Mouse (Mus musculus) lung, adult 2 months (tissue): Measurements from ENCODE around the gene Npdc1. TPM values are rescaled to one million over a fixed set of nuclear protein-coding genes. Genes with fewer than 3 reads are reported as not detected.
A peak's percentile ranks its signal among the peaks of the same experiment; 100 is the strongest.

Experiments used
- DNase-seq: peaks from one replicate; pipeline ENCODE4 v3.0.0; 2022
- H3K4me1 ChIP-seq: fragments of 200-500 bp; 2 replicates; pipeline ENCODE4 v1.6.1; 2011; ENCODE audit warnings: low read length; ENCODE audit not compliant: control insufficient read depth, insufficient read depth
- H3K4me3 ChIP-seq: fragments of 200-500 bp; replicated peaks from 2 replicates; pipeline ENCODE3; 2011; ENCODE audit warnings: low read depth, mild to moderate bottlenecking, control low read depth, low read length; ENCODE audit errors: extremely low read depth
- CTCF ChIP-seq: fragments of 200-500 bp; IDR thresholded peaks from 2 replicates; pipeline ENCODE4 v1.5.1; 2011; ENCODE audit warnings: mild to moderate bottlenecking, low read length, control low read depth; ENCODE audit not compliant: insufficient read depth
- POLR2A ChIP-seq: fragments of 200-500 bp; IDR thresholded peaks from 2 replicates; pipeline ENCODE4 v1.6.1; 2011; ENCODE audit warnings: low read depth, mild to moderate bottlenecking, control low read depth, low read length, borderline replicate concordance; ENCODE audit errors: extremely low read depth
- WGBS: fragments of 180-500 bp; shearing (Covaris S2); methylation state at CpG from one replicate; pipeline ENCODE4 v1.1.7; 2018; 5-methylcytosine and 5-hydroxymethylcytosine counted together
- polyA plus RNA-seq: library from polyadenylated mRNA; depleted of rRNA; stranded (reverse); fragments of >200 nt; gene quantifications from 2 replicates; pipeline ENCODE4 v1.2.3, GENCODE M21; 2012

Npdc1 gene
- polyA plus RNA-seq, 1 experiment, result 166 TPM

DNA sequence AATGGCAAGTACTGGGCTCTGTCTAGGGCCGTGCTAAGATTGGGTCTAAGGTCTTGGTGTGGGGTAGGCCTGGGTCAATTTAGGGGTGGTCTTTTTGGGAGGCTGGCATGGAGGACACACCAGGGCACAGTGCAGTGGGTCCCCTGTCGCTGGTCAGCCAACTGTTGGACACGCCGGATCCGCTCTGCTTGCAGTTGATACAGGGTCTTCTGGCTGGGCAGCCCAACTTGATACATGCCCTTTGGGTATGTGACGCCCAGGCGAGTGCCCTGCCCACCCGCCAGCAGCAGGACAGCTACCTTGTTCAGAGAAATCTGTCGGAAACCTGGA, 34.4 kb upstream of the Npdc1 start:
- WGBS, result 37% methylated on average over 9 of the region's 9 CpGs
- Histone ChIP-seq H3K4me3 (peak overlapping the region; percentile 69), H3K4me1 (peaks cover 15% of the 10 kb centered on the region)
- TF ChIP-seq CTCF (no peak), POLR2A (no peak)
- no peak for DNase-seq

DNA sequence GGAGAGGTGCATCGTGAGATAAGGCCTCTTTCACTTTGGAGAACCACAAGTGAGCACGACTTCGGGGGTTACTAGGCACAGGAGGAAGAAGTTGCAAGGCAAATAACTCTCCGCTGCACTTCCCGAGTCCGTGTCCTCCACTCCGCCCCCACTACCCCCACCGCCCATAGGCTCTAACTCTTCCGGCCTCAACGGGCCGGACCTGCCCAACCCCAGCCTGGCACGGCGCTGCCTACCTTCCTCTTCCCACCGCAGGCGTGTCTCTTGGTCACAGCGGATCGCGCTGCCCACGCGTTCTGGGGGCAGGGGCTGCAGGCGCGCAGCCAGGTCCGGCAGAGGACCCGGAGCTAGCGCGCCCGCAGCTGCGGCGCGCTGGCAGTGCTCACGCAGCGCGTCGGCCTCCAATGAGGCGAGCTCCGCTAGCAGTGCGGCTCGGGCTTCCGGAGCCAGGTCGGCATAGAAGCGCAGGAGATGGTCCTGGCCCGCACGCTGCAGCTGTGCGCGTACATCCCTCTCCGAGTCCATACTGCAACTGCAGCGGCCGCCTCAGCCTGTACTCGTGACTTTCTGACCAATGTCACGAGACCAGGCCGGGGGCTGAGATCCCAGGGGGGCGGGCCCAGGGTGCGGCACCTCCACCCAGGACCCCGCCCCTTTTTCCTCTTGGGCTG, 33.9 kb upstream of the Npdc1 start, which contains the start of gene Uap1l1:
Gene Uap1l1, minus strand, starts transcription at position 592 of the 671 bp plus-strand sequence.
- peak within 1 kb of the TSS; percentile 69 for H3K4me3 ChIP-seq
- no peak for TF ChIP-seq CTCF
- TF ChIP-seq POLR2A, result peak; percentile 93
- WGBS, result under 1% methylated on average over 53 of the region's 54 CpGs
- peak; percentile 78 for DNase-seq
- H3K4me1 ChIP-seq, result peaks cover 15% of the 10 kb centered on the region

GRCm38 (mm10) chr2:25369996-25370395, 29.2 kb upstream of the Npdc1 start:
- no peak for DNase-seq
- H3K4me3 ChIP-seq, result no peak overlapping the region
- peaks cover 6% of the 10 kb centered on the region; the same call in 1 of the 2 replicates for H3K4me1 ChIP-seq
- TF ChIP-seq POLR2A (no peak), CTCF (no peak)
- WGBS, result 81% methylated on average over 3 of the region's 3 CpGs

DNA sequence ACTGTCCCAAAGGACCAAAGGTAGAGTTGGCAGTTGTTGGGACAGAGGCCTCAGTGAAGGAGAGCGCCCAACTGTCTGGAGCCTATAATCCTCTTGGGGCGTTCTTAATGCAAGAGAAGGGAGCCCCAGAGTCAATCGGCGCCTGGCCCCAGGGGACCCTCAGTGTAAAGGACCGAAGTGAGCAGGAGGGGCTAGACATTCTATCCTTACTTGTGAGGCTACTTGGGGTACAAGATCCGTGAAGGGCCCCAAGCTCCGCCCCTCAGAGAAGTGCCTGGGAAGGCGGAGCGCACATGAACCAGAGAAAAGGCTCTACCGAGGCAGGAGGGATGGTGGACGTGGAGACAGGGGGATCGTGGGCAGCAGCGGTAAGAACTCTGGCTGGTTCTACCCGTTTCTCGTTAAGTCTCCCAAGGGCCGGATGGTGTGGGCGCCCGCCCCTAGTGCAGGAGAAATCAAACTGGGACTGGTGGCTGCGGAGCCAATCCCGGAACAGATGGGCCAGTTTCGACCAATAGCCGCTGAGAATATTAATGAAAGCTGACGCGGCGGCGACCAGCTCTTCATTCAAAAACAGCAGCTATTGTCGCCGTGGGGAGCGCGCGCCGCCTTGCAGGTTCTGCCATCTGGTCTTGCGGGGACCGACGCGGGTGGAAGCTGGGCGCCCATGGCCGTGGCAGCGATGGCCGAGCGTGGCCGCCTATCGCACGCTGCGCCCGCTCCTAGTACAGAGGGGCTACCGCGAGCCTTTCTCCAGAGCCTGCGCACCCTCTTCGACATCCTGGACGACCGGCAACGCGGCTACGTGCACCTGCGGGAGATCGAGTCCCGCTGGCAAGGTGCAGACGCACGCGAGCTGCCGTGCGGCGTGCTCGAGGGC, 27.1 kb upstream of the Npdc1 start, which contains the start of gene Sapcd2:
Gene Sapcd2, plus strand, starts transcription at position 558 of the 880 bp plus-strand sequence.
- no peak for TF ChIP-seq CTCF
- no peak for TF ChIP-seq POLR2A
- peaks cover 6% of the 10 kb centered on the region; the same call in 1 of the 2 replicates for H3K4me1 ChIP-seq
- DNase-seq, result peak; percentile 79
- WGBS, result 2% methylated on average over 65 of the region's 65 CpGs
- H3K4me3 ChIP-seq, result peak within 1 kb of the TSS; percentile 74

GRCm38 (mm10) chr2:25372644-25373391, 26.3 kb upstream of the Npdc1 start:
- H3K4me3 ChIP-seq, result peak overlapping the region; percentile 53
- H3K4me1 ChIP-seq, result peaks cover 6% of the 10 kb centered on the region; the same call in 1 of the 2 replicates
- TF ChIP-seq POLR2A (no peak), CTCF (no peak)
- DNase-seq, result no peak
- 3% methylated on average over 42 of the region's 42 CpGs for WGBS

DNA sequence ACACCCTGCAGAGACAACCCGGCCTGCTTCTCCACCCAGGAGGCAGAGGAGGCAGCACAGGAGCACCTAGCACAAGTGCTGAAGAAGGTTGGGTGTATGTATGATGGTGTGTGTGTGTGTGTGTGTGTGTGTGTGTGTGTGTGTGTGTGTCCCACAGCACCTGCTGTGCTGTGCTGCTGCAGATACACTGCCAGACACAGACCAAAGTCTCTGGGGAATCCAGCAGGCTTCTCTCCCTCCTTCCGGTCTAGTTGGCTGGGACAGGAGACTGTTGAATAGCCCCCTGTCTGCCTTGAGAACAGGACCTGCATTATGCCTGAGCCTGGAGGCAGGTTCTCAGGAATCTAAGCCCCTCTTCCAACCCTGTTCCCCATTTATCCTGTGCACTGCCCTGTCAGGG, 25.7 kb upstream of the Npdc1 start:
- H3K4me1 ChIP-seq, result peaks cover 6% of the 10 kb centered on the region; the same call in 1 of the 2 replicates
- no peak for DNase-seq
- no peak overlapping the region for H3K4me3 ChIP-seq
- 45% methylated on average over 2 of the region's 2 CpGs for WGBS
- TF ChIP-seq POLR2A (no peak), CTCF (no peak)

- peak; percentile 39 for DNase-seq
- no peak overlapping the region for H3K4me3 ChIP-seq
- TF ChIP-seq POLR2A, result no peak
- TF ChIP-seq CTCF, result peak; percentile 45
- WGBS, result 65% methylated on average over 4 of the region's 4 CpGs
- peaks cover 6% of the 10 kb centered on the region; the same call in 1 of the 2 replicates for H3K4me1 ChIP-seq
Measured at GRCm38 (mm10) chr2:25376589-25376988, 22.6 kb upstream of the Npdc1 start.

GRCm38 (mm10) chr2:25384492-25384891, 14.7 kb upstream of the Npdc1 start:
- H3K4me1 ChIP-seq, result no peaks in the 10 kb centered on the region
- no peak overlapping the region for H3K4me3 ChIP-seq
- TF ChIP-seq POLR2A (no peak), CTCF (no peak)
- no peak for DNase-seq
- 56% methylated on average over 5 of the region's 5 CpGs for WGBS

DNA sequence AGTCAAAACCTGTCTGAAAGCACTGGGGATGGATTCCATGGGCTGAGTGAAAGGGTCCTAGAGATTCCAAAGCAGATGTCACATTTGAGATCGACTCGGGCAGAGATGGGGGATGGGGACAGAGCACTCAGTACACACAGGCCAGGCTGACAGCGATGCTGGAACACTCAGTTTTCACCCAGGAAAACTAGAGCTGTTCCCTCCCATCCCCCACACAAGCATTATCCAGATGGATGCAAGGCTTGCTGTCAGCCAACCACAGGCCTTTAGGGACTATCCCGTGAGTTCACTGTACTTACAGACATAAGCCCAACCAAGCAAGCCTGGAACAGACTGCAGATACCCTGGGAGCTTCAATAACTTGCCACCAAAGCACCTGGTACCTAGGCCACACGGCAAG, 7.9 kb upstream of the Npdc1 start:
- WGBS, result 68% methylated on average over 5 of the region's 5 CpGs
- peaks cover 2% of the 10 kb centered on the region; the same call in 1 of the 2 replicates for H3K4me1 ChIP-seq
- DNase-seq, result no peak
- H3K4me3 ChIP-seq, result no peak overlapping the region
- TF ChIP-seq POLR2A (no peak), CTCF (no peak)
